Mouse (Mus musculus): ENCODE results near the gene Ano9.

The Ano9 gene

GRCm38 (mm10) chr7:141063353-141063752, 54.3 kb downstream of the Ano9 start:
- 0 out of 2 replicates have a peak, but pooled peaks cover 5% of the 10 kb centered on the region for H3K27me3 ChIP-seq (ENCODE audit: insufficient read depth, low read length)
- peaks cover 68% of the 10 kb centered on the region for H3K36me3 ChIP-seq (ENCODE audit: insufficient read depth, low read length)
- peaks cover 92% of the 10 kb centered on the region for H3K4me1 ChIP-seq (replicated peaks; ENCODE audit: low read depth, low read length)
- H3K9me3 ChIP-seq (ENCODE audit: low read length) = no peaks in the 10 kb centered on the region
- peak overlapping the region; percentile 43; the same call in 1 of the 2 replicates for H3K4me3 ChIP-seq (replicated peaks; ENCODE audit: low read length)
- TF ChIP-seq CTCF (conservative IDR thresholded peaks at IDR 0.05; ENCODE audit: low read length) (no peak), POU5F1 (IDR thresholded peaks at IDR 0.05; ENCODE audit: borderline replicate concordance, low read length) (no peak)

DNA sequence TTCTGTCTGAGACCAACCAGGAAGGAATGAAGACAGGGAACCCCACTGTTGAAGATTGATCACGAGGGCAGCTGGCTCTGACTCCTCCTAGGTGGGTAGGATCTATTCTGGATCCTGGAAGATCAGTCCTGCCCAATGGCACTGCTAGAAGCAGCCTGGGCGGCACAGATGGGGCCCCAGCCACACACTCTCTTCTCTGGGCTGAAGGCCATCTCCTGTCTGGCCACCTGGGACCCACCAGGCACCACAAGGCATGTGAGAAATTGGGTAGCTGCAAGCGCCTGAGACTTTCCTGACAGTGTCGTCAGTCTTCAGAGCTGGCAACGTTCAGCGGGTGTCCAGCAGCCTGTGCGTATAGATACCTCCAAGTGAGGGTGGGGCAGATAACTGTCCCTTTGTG, 55.1 kb downstream of the Ano9 start:
- H3K4me3 ChIP-seq (replicated peaks; ENCODE audit: low read length) = peak overlapping the region; percentile 86
- peaks cover 68% of the 10 kb centered on the region for H3K36me3 ChIP-seq (ENCODE audit: insufficient read depth, low read length)
- TF ChIP-seq NANOG (IDR thresholded peaks at IDR 0.05; ENCODE audit: borderline replicate concordance, low read length) = no peak
- TF ChIP-seq POU5F1 (IDR thresholded peaks at IDR 0.05; ENCODE audit: borderline replicate concordance, low read length) = no peak
- no peak for TF ChIP-seq CTCF (conservative IDR thresholded peaks at IDR 0.05; ENCODE audit: low read length)
- no peaks in the 10 kb centered on the region for H3K9me3 ChIP-seq (ENCODE audit: low read length)
- H3K4me1 ChIP-seq (replicated peaks; ENCODE audit: low read depth, low read length) = peaks cover 92% of the 10 kb centered on the region
- H3K27me3 ChIP-seq (ENCODE audit: insufficient read depth, low read length) = 0 out of 2 replicates have a peak, but pooled peaks cover 2% of the 10 kb centered on the region

GRCm38 (mm10) chr7:141061269-141061692, 56.3 kb downstream of the Ano9 start:
- Histone ChIP-seq H3K4me1 (replicated peaks; ENCODE audit: low read depth, low read length) (peaks cover 92% of the 10 kb centered on the region), H3K36me3 (ENCODE audit: insufficient read depth, low read length) (peaks cover 67% of the 10 kb centered on the region), H3K27me3 (ENCODE audit: insufficient read depth, low read length) (0 out of 2 replicates have a peak, but pooled peaks cover 2% of the 10 kb centered on the region), H3K9me3 (ENCODE audit: low read length) (no peaks in the 10 kb centered on the region), H3K4me3 (replicated peaks; ENCODE audit: low read length) (peak overlapping the region; percentile 86)
- TF ChIP-seq NANOG (IDR thresholded peaks at IDR 0.05; ENCODE audit: borderline replicate concordance, low read length) (no peak), CTCF (conservative IDR thresholded peaks at IDR 0.05; ENCODE audit: low read length) (no peak), POU5F1 (IDR thresholded peaks at IDR 0.05; ENCODE audit: borderline replicate concordance, low read length) (no peak)

- Histone ChIP-seq H3K27me3 (ENCODE audit: insufficient read depth, low read length) (0 out of 2 replicates have a peak, but pooled peaks cover 2% of the 10 kb centered on the region), H3K4me3 (replicated peaks; ENCODE audit: low read length) (peak within 1 kb of the TSS; percentile 86), H3K4me1 (replicated peaks; ENCODE audit: low read depth, low read length) (peaks cover 92% of the 10 kb centered on the region), H3K9me3 (ENCODE audit: low read length) (peaks cover 3% of the 10 kb centered on the region; the same call in 1 of the 2 replicates), H3K36me3 (ENCODE audit: insufficient read depth, low read length) (peaks cover 67% of the 10 kb centered on the region)
- TF ChIP-seq CTCF (conservative IDR thresholded peaks at IDR 0.05; ENCODE audit: low read length) = no peak
- no peak for TF ChIP-seq POU5F1 (IDR thresholded peaks at IDR 0.05; ENCODE audit: borderline replicate concordance, low read length)
- no peak for TF ChIP-seq NANOG (IDR thresholded peaks at IDR 0.05; ENCODE audit: borderline replicate concordance, low read length)
Observed at GRCm38 (mm10) chr7:141060426-141061242, 57.0 kb downstream of the Ano9 start, which contains the start of gene B4galnt4. Gene B4galnt4, plus strand, starts transcription at chr7:141061104.

GRCm38 (mm10) chr7:141059929-141060328, 57.7 kb downstream of the Ano9 start:
- H3K4me3 ChIP-seq (replicated peaks; ENCODE audit: low read length) = peak overlapping the region; percentile 86

DNA sequence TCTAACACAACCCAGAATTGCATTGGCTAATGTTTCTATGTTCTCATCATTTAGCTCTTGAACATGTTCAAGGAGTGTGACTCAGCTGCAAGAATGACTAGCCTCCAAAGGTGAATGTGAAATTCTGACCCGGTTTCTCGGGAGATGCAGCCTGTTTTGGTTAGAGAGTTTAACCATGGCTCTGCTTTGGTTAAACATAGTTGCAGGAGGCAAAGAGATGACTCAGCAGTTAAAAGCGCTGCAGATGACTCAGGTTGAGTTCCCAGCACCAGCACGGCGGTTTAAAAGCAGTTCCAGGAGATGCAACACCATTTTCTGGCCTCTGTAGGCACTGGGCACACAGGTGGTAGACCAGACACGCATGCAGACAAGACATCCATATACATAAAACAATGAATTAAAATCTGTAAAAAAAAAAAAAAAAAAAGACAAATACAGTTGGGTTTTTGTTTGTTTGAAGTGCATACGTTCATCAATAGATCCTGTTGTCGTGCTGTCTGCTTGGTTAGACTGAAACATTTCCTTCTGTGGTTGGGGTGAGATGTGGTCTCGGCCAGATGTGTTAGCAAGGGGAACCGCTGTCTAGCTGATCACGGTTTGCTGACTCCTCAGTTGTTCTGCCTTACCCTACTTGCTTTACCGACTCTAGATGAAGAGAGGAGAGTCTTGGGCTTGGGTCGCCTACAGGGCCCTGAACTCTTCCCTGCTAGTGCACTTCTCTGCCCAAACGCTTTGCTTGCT, 58.8 kb downstream of the Ano9 start:
- H3K36me3 ChIP-seq (ENCODE audit: insufficient read depth, low read length) = peaks cover 63% of the 10 kb centered on the region
- 0 out of 2 replicates have a peak, but pooled peaks cover 2% of the 10 kb centered on the region for H3K27me3 ChIP-seq (ENCODE audit: insufficient read depth, low read length)
- peaks cover 4% of the 10 kb centered on the region; the same call in 1 of the 2 replicates for H3K9me3 ChIP-seq (ENCODE audit: low read length)
- H3K4me3 ChIP-seq (replicated peaks; ENCODE audit: low read length) = no peak overlapping the region
- no peak for TF ChIP-seq POU5F1 (IDR thresholded peaks at IDR 0.05; ENCODE audit: borderline replicate concordance, low read length)
- TF ChIP-seq NANOG (IDR thresholded peaks at IDR 0.05; ENCODE audit: borderline replicate concordance, low read length) = no peak
- TF ChIP-seq CTCF (conservative IDR thresholded peaks at IDR 0.05; ENCODE audit: low read length) = no peak
- H3K4me1 ChIP-seq (replicated peaks; ENCODE audit: low read depth, low read length) = peaks cover 87% of the 10 kb centered on the region

More at GRCm38 (mm10) chr7:141059929-141060328, 57.7 kb downstream of the Ano9 start:
- Histone ChIP-seq H3K4me1 (replicated peaks; ENCODE audit: low read depth, low read length) (peaks cover 91% of the 10 kb centered on the region), H3K36me3 (ENCODE audit: insufficient read depth, low read length) (peaks cover 66% of the 10 kb centered on the region), H3K27me3 (ENCODE audit: insufficient read depth, low read length) (0 out of 2 replicates have a peak, but pooled peaks cover 2% of the 10 kb centered on the region), H3K9me3 (ENCODE audit: low read length) (peaks cover 4% of the 10 kb centered on the region; the same call in 1 of the 2 replicates)
- TF ChIP-seq POU5F1 (IDR thresholded peaks at IDR 0.05; ENCODE audit: borderline replicate concordance, low read length) = no peak
- TF ChIP-seq CTCF (conservative IDR thresholded peaks at IDR 0.05; ENCODE audit: low read length) = no peak
- TF ChIP-seq NANOG (IDR thresholded peaks at IDR 0.05; ENCODE audit: borderline replicate concordance, low read length) = no peak

GRCm38 (mm10) chr7:141057541-141057940, 60.1 kb downstream of the Ano9 start:
- H3K27me3 ChIP-seq (ENCODE audit: insufficient read depth, low read length) = 0 out of 2 replicates have a peak, but pooled peaks cover 2% of the 10 kb centered on the region
- peak overlapping the region; percentile 49 for H3K4me3 ChIP-seq (replicated peaks; ENCODE audit: low read length)
- H3K36me3 ChIP-seq (ENCODE audit: insufficient read depth, low read length) = peaks cover 56% of the 10 kb centered on the region
- TF ChIP-seq CTCF (conservative IDR thresholded peaks at IDR 0.05; ENCODE audit: low read length) (no peak), POU5F1 (IDR thresholded peaks at IDR 0.05; ENCODE audit: borderline replicate concordance, low read length) (no peak), NANOG (IDR thresholded peaks at IDR 0.05; ENCODE audit: borderline replicate concordance, low read length) (no peak)
- H3K4me1 ChIP-seq (replicated peaks; ENCODE audit: low read depth, low read length) = peaks cover 86% of the 10 kb centered on the region
- peaks cover 4% of the 10 kb centered on the region; the same call in 1 of the 2 replicates for H3K9me3 ChIP-seq (ENCODE audit: low read length)

GRCm38 (mm10) chr7:141056976-141057375, 60.6 kb downstream of the Ano9 start:
- Histone ChIP-seq H3K9me3 (ENCODE audit: low read length) (peaks cover 4% of the 10 kb centered on the region; the same call in 1 of the 2 replicates), H3K36me3 (ENCODE audit: insufficient read depth, low read length) (peaks cover 50% of the 10 kb centered on the region), H3K27me3 (ENCODE audit: insufficient read depth, low read length) (no peaks in the 10 kb centered on the region), H3K4me3 (replicated peaks; ENCODE audit: low read length) (peak overlapping the region; percentile 49), H3K4me1 (replicated peaks; ENCODE audit: low read depth, low read length) (peaks cover 85% of the 10 kb centered on the region)
- TF ChIP-seq CTCF (conservative IDR thresholded peaks at IDR 0.05; ENCODE audit: low read length) = no peak
- no peak for TF ChIP-seq POU5F1 (IDR thresholded peaks at IDR 0.05; ENCODE audit: borderline replicate concordance, low read length)
- TF ChIP-seq NANOG (IDR thresholded peaks at IDR 0.05; ENCODE audit: borderline replicate concordance, low read length) = no peak
